In the genomic region with DNA sequence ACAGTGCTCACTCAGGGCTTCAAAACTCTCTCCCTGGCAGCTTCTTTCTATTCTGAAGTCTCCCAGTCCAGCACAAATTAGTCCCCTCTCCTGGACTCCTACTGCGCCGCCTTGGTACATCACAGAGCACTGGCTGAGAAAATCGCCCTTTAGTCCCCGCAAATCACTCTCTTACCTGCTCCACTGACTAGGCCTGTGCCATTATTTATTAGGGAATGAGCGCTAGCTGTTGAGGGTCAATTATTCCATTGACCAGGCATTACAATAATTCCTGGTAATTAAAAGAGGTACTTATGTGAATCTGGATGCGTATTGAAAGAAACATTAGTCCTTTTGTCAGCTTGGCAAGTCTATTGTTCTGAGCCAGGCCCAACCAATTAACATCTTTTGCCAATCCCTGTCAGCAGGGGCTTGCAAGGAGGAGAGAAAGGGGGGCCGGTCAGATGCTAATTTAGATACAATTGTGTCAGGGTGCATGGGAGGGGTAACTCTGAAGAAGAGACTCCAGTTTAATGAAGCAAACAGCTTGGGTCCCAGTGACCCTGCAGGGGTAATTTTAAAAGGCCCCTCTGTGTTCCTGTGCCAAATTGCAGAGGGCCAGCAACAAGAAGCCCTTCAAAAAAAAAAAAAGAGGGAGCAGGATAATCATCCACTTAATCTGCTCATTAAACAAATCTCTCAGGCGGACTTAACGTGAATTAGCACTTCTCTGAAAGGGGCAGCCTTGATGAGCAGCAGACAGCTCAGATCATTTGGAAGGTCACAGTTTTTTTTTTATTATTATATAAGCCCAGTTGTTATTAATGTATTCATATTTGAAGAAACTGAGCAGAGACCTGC, we compare ENCODE assay signal across 10 mouse cellular contexts.
DNase-seq lines count a peak whose midpoint lies in the region; ATAC-seq lines count a peak whose summit lies in the region.
"Had no signal": no experiment of that assay in that cellular context is flagged by ENCODE, and none has a peak within 500 bp of the region (broad histone marks: within the 10 kb centered on the region; RNA-seq: fewer than 3 reads in every experiment).

No protein-coding gene starts in this region.

- intact Hi-C loops in left cerebral cortex, postnatal 14 days (cut with DNase I): no loop called here

- 1% methylated on average over 9 of the region's 9 CpGs for WGBS in forebrain, embryonic 14.5 days
- WGBS in kidney, embryonic 14.5 days: 43% methylated on average over 9 of the region's 9 CpGs

- H3K27ac ChIP-seq in forebrain, embryonic 14.5 days (ENCODE audit: low read depth, low read length): peak overlapping the region; percentile 82
- H3K27ac ChIP-seq in kidney, embryonic 14.5 days (ENCODE audit: low read depth, low read length): no peak overlapping the region
- H3K27ac ChIP-seq: limb, embryonic 15.5 days had no signal

- peak; percentile 93 for ATAC-seq in forebrain, embryonic 14.5 days
- ATAC-seq in kidney, embryonic 14.5 days (ENCODE audit: low FRiP score, low TSS enrichment): no peak
- ATAC-seq: intestine, postnatal 0 days had no signal

- H3K4me3 ChIP-seq in forebrain, embryonic 14.5 days (ENCODE audit: low read depth, low read length): no peak overlapping the region
- H3K4me3 ChIP-seq in kidney, embryonic 14.5 days (ENCODE audit: low read length): no peak overlapping the region
- H3K4me3 ChIP-seq: limb, embryonic 15.5 days had no signal

- no peak overlapping the region for H3K9ac ChIP-seq in forebrain, embryonic 14.5 days (ENCODE audit: low read length)
- H3K9ac ChIP-seq in kidney, embryonic 14.5 days (ENCODE audit: low read depth, low read length): no peak overlapping the region
- H3K9ac ChIP-seq: limb, embryonic 15.5 days had no signal

- peak; percentile 58 to 78 for DNase-seq in right cerebral cortex, postnatal 10 days (ENCODE audit: low spot score in 2 of 2)
- DNase-seq in right cerebral cortex, postnatal 25 days: no peak
- DNase-seq in forebrain, embryonic 14.5 days (ENCODE audit: low spot score): peak; percentile 97
- DNase-seq in left cerebral cortex, postnatal 14 days (ENCODE audit: low spot score in 2 of 2): peak; percentile 30 to 67
- DNase-seq in T-cell, adult 2 months (ENCODE audit: low spot score): no peak
- DNase-seq in right cerebral cortex, postnatal 4 days: no peak
- no peak for DNase-seq in thymus, postnatal 36 days

- H3K4me2 ChIP-seq in forebrain, embryonic 14.5 days (ENCODE audit: low read length): 0 out of 2 replicates have a peak overlapping the region, but pooled peaks have one; percentile 5
- H3K4me2 ChIP-seq in kidney, embryonic 14.5 days (replicated peaks; ENCODE audit: low read depth, low read length): no peak overlapping the region
- H3K4me2 ChIP-seq: limb, embryonic 15.5 days had no signal

- no peaks in the 10 kb centered on the region for H3K36me3 ChIP-seq in forebrain, embryonic 14.5 days (ENCODE audit: control insufficient read depth, insufficient read depth, low read length)
- no peaks in the 10 kb centered on the region for H3K36me3 ChIP-seq in kidney, embryonic 14.5 days (ENCODE audit: control insufficient read depth, insufficient read depth, low read length)
- H3K36me3 ChIP-seq: limb, embryonic 15.5 days had no signal

- peaks cover 12% of the 10 kb centered on the region for H3K4me1 ChIP-seq in forebrain, embryonic 14.5 days (ENCODE audit: control insufficient read depth, insufficient read depth, low read length)
- 0 out of 2 replicates have a peak, but pooled peaks cover 4% of the 10 kb centered on the region for H3K4me1 ChIP-seq in kidney, embryonic 14.5 days (ENCODE audit: control insufficient read depth, insufficient read depth, low read length)
- H3K4me1 ChIP-seq: limb, embryonic 15.5 days had no signal

- H3K27me3 ChIP-seq in forebrain, embryonic 14.5 days (replicated peaks; ENCODE audit: control insufficient read depth, insufficient read depth, low read length): no peaks in the 10 kb centered on the region
- no peaks in the 10 kb centered on the region for H3K27me3 ChIP-seq in kidney, embryonic 14.5 days (ENCODE audit: control insufficient read depth, insufficient read depth, low read length)
- H3K27me3 ChIP-seq: limb, embryonic 15.5 days had no signal

- no peaks in the 10 kb centered on the region for H3K9me3 ChIP-seq in forebrain, embryonic 14.5 days (replicated peaks; ENCODE audit: control insufficient read depth, low read length)
- H3K9me3 ChIP-seq in kidney, embryonic 14.5 days (ENCODE audit: control insufficient read depth, low read length): no peaks in the 10 kb centered on the region
- H3K9me3 ChIP-seq: limb, embryonic 15.5 days had no signal

Comparison
In these comparisons a context has a peak if more than half of its experiments do, and no peak if none do; other contexts are left out.
1. DNase-seq: peak in right cerebral cortex, postnatal 10 days (2 of 2), forebrain, embryonic 14.5 days (single experiment) and left cerebral cortex, postnatal 14 days (2 of 2); none in right cerebral cortex, postnatal 25 days (single experiment), T-cell, adult 2 months (single experiment), right cerebral cortex, postnatal 4 days (single experiment) and thymus, postnatal 36 days (0 of 2).